In genomic region chr6:45938775-45939174, GRCm38 (mm10) we compare ENCODE assay signal across 21 mouse cellular contexts.
DNase-seq lines count a peak whose midpoint lies in the region; ATAC-seq and TF ChIP-seq lines count a peak whose summit lies in the region.
"Had no signal": no experiment of that assay in that cellular context is flagged by ENCODE, and none has a peak within 500 bp of the region (broad histone marks: within the 10 kb centered on the region; RNA-seq: fewer than 3 reads in every experiment).

No protein-coding gene starts in this region.

- TF ChIP-seq CTCF in lung, embryonic 14.5 days (IDR thresholded peaks at IDR 0.05; ENCODE audit: low read depth), result no peak

- 23% methylated on average over 1 of the region's 1 CpGs for WGBS in embryonic facial prominence, embryonic 11.5 days
- 32% methylated on average over 1 of the region's 1 CpGs for WGBS in embryonic facial prominence, embryonic 10.5 days
- 19% methylated on average over 1 of the region's 1 CpGs for WGBS in lung, embryonic 14.5 days

- H3K4me1 ChIP-seq in embryonic facial prominence, embryonic 11.5 days (ENCODE audit: control insufficient read depth, insufficient read depth, low read length), result no peaks in the 10 kb centered on the region
- no peaks in the 10 kb centered on the region for H3K4me1 ChIP-seq in embryonic facial prominence, embryonic 10.5 days
- H3K4me1 ChIP-seq in lung, embryonic 14.5 days (ENCODE audit: insufficient read depth), result no peaks in the 10 kb centered on the region
- H3K4me1 ChIP-seq: embryonic facial prominence, embryonic 15.5 days; heart, embryonic 12.5 days; hindbrain, embryonic 10.5 days; intestine, embryonic 15.5 days had no signal

- no peak overlapping the region for H3K4me3 ChIP-seq in embryonic facial prominence, embryonic 11.5 days (ENCODE audit: low read depth, low read length)
- no peak overlapping the region for H3K4me3 ChIP-seq in embryonic facial prominence, embryonic 10.5 days
- no peak overlapping the region for H3K4me3 ChIP-seq in lung, embryonic 14.5 days (ENCODE audit: low read depth, low read length)
- H3K4me3 ChIP-seq: embryonic facial prominence, embryonic 15.5 days; erythroblast, embryonic 14.5 days; forebrain, embryonic 10.5 days; heart, embryonic 12.5 days; hindbrain, embryonic 10.5 days; intestine, embryonic 15.5 days had no signal

- H3K27ac ChIP-seq in embryonic facial prominence, embryonic 11.5 days (replicated peaks; ENCODE audit: low read depth, low read length), result no peak overlapping the region
- H3K27ac ChIP-seq in embryonic facial prominence, embryonic 10.5 days (replicated peaks), result no peak overlapping the region
- H3K27ac ChIP-seq in lung, embryonic 14.5 days (ENCODE audit: low read depth), result no peak overlapping the region
- H3K27ac ChIP-seq: embryonic facial prominence, embryonic 15.5 days; forebrain, embryonic 10.5 days; hindbrain, embryonic 10.5 days; hindbrain, embryonic 14.5 days; intestine, embryonic 15.5 days had no signal

- no peaks in the 10 kb centered on the region for H3K9me3 ChIP-seq in embryonic facial prominence, embryonic 11.5 days (replicated peaks; ENCODE audit: control insufficient read depth, low read length)
- H3K9me3 ChIP-seq in embryonic facial prominence, embryonic 10.5 days, result no peaks in the 10 kb centered on the region
- H3K9me3 ChIP-seq in lung, embryonic 14.5 days (ENCODE audit: low read depth, low read length), result no peaks in the 10 kb centered on the region
- H3K9me3 ChIP-seq: embryonic facial prominence, embryonic 15.5 days; forebrain, embryonic 10.5 days; heart, embryonic 12.5 days; intestine, embryonic 15.5 days had no signal

- no peak overlapping the region; the same call in 1 of the 2 replicates for H3K4me2 ChIP-seq in embryonic facial prominence, embryonic 11.5 days (ENCODE audit: low read depth, low read length)
- no peak overlapping the region for H3K4me2 ChIP-seq in lung, embryonic 14.5 days
- H3K4me2 ChIP-seq: embryonic facial prominence, embryonic 15.5 days; heart, embryonic 12.5 days; hindbrain, embryonic 14.5 days; intestine, embryonic 15.5 days had no signal

- no peaks in the 10 kb centered on the region for H3K27me3 ChIP-seq in embryonic facial prominence, embryonic 11.5 days (ENCODE audit: control insufficient read depth, insufficient read depth, low read length)
- no peaks in the 10 kb centered on the region for H3K27me3 ChIP-seq in embryonic facial prominence, embryonic 10.5 days (replicated peaks; ENCODE audit: low read depth, poor library complexity, severe bottlenecking)
- no peaks in the 10 kb centered on the region for H3K27me3 ChIP-seq in lung, embryonic 14.5 days (ENCODE audit: insufficient read depth, low read length)
- H3K27me3 ChIP-seq: CH12.LX; embryonic facial prominence, embryonic 15.5 days; heart, embryonic 12.5 days; intestine, embryonic 15.5 days had no signal

- H3K9ac ChIP-seq in embryonic facial prominence, embryonic 11.5 days (replicated peaks; ENCODE audit: low read length), result no peak overlapping the region
- H3K9ac ChIP-seq in lung, embryonic 14.5 days, result no peak overlapping the region
- H3K9ac ChIP-seq: embryonic facial prominence, embryonic 15.5 days; heart, embryonic 12.5 days; hindbrain, embryonic 14.5 days; intestine, embryonic 15.5 days had no signal

- ATAC-seq in embryonic facial prominence, embryonic 11.5 days (replicated peaks; ENCODE audit: insufficient number of reproducible peaks, low FRiP score, low TSS enrichment, low read depth), result no peak
- peak; percentile 44; the same call in 1 of the 2 replicates for ATAC-seq in lung, embryonic 14.5 days (ENCODE audit: insufficient read depth)
- ATAC-seq: intestine, embryonic 15.5 days had no signal

- no peaks in the 10 kb centered on the region for H3K36me3 ChIP-seq in embryonic facial prominence, embryonic 11.5 days (replicated peaks; ENCODE audit: control insufficient read depth, insufficient read depth, low read depth, low read length)
- H3K36me3 ChIP-seq in embryonic facial prominence, embryonic 10.5 days (replicated peaks), result no peaks in the 10 kb centered on the region
- no peaks in the 10 kb centered on the region for H3K36me3 ChIP-seq in lung, embryonic 14.5 days (ENCODE audit: insufficient read depth)
- H3K36me3 ChIP-seq: embryonic facial prominence, embryonic 15.5 days; forebrain, embryonic 10.5 days; heart, embryonic 12.5 days; hindbrain, embryonic 10.5 days; intestine, embryonic 15.5 days had no signal

- DNase-seq in embryonic facial prominence, embryonic 11.5 days (ENCODE audit: low spot score), result peak; percentile 58
- DNase-seq in embryonic facial prominence, embryonic 10.5 days (ENCODE audit: low spot score), result no peak
- DNase-seq in lung, embryonic 14.5 days, result peak; percentile 26
- DNase-seq in lung, adult 18-20 months, result no peak
- DNase-seq in Muller cell, postnatal 12 days (ENCODE audit: inconsistent ontology term), result peak; percentile 26
- peak; percentile 2 for DNase-seq in embryo, embryonic 11.5 days (ENCODE audit: low read depth, low spot score)
- DNase-seq in spleen, adult 18-20 months, result no peak
- DNase-seq: adrenal gland, adult 2 months; adrenal gland, postnatal 25 days; cerebellum, adult 2 months; cerebellum, postnatal 10 days; gastrocnemius, postnatal 25 days; kidney, adult 18-20 months had no signal

Comparison
In these comparisons a context has a peak if more than half of its experiments do, and no peak if none do; other contexts are left out.
1. DNase-seq: peak in embryonic facial prominence, embryonic 11.5 days (single experiment), lung, embryonic 14.5 days (single experiment), Muller cell, postnatal 12 days (single experiment) and embryo, embryonic 11.5 days (single experiment); none in embryonic facial prominence, embryonic 10.5 days (single experiment), lung, adult 18-20 months (0 of 2) and spleen, adult 18-20 months (0 of 2).